Mouse (Mus musculus) embryonic facial prominence, embryonic 10.5 days (tissue): ENCODE data around the gene Siglec1. TPM values are rescaled to one million over a fixed set of nuclear protein-coding genes. Genes with fewer than 3 reads are reported as not detected.
"Not testable (repeated sequence)": the region's sequence is repeated elsewhere in the genome, so short reads cannot be mapped to it uniquely, and the experiment has no call there.

Experiments
- DNase-seq: peaks from one replicate; pipeline ENCODE4 v3.0.0-alpha.2; 2017; ENCODE audit warnings: low spot score
- H3K27ac ChIP-seq: fragments of 300-500 bp; sonication (generic); replicated peaks from 2 replicates; pipeline ENCODE4 v1.5.1; 2016; ENCODE audit warnings: mild to moderate bottlenecking
- H3K27me3 ChIP-seq: fragments of 300-500 bp; sonication (generic); replicated peaks from 2 replicates; pipeline ENCODE4 v1.6.1; 2016; ENCODE audit warnings: low read depth, mild to moderate bottlenecking; ENCODE audit not compliant: poor library complexity, severe bottlenecking
- H3K36me3 ChIP-seq: fragments of 300-500 bp; sonication (generic); replicated peaks from 2 replicates; pipeline ENCODE4 v1.6.1; 2016; ENCODE audit warnings: mild to moderate bottlenecking, moderate library complexity
- H3K4me1 ChIP-seq: fragments of 300-500 bp; sonication (generic); 2 replicates; pipeline ENCODE4 v1.6.1; 2016
- H3K4me3 ChIP-seq: fragments of 300-500 bp; sonication (generic); 2 replicates; pipeline ENCODE4 v1.5.1; 2016; ENCODE audit warnings: mild to moderate bottlenecking, moderate library complexity
- H3K9me3 ChIP-seq: fragments of 300-500 bp; sonication (generic); 2 replicates; pipeline ENCODE4 v1.6.1; 2016; ENCODE audit warnings: mild to moderate bottlenecking
- WGBS: fragments of 180-500 bp; shearing (Covaris S2); methylation state at CpG from one replicate; pipeline ENCODE4 v1.1.7; 2016; 5-methylcytosine and 5-hydroxymethylcytosine counted together
- polyA plus RNA-seq: library from polyadenylated mRNA; unstranded; fragments of >200 nt; fragmentation: Nextera tagmentation; extraction: Ambion mirVana; gene quantifications from 2 replicates; pipeline ENCODE4 v1.2.1, GENCODE M21; 2016

The Siglec1 gene
- polyA plus RNA-seq, 1 experiment from 2014 or later = 0.16 TPM

DNA sequence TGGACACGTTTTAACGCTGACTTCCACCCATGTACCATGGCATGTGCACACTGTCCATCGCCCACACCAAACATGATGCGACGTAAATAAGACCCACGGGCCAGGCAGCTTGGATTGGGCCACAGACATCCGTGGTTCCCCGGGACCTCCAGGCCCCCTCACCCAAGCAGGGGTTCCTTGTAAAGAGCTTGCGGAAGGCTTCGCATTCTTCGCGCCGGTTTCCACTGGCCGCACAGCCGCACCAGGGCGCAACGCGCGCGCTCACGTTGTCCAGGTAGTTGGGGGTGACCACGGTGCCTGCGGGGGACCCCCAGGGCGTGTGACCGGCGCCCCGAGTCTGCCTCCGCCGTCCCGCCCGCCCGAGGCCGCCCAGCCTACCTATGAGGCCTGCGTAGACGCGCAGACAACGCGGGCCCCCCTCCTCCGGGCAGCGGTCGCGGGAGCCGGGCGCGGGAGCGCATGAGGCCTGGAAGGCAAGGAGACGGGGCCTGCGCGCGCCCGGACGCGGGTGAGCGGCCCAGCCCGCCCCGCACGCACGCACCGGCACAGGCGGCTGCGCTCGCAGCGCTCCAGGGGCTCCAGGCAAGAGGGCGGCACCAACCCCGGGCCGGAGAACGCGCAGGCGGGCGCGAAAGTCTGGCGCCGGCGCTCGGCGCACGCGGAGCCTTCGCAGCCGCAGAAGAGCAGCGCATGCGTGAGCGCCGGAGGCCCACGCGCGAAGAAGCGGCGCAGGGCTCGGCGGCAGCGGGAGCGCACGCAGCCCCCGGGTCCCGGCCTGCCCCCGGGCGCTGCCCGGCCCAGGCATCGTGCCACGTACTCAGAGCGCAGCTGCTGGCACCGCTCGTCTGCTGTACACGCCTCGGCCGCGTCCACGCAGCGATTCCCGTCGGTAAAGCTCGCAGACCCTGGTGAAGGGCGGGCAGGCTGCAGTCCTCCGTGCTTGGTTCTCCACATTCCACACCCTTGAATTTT is 45.4 kb downstream of the Siglec1 start:
- DNase-seq = peak; percentile 72
- Histone ChIP-seq H3K27me3 (peaks cover 77% of the 10 kb centered on the region), H3K27ac (peak overlapping the region; percentile 84)

GRCm38 (mm10) chr2:131038675-131039074 is 47.9 kb downstream of the Siglec1 start:
- Histone ChIP-seq H3K27me3 (peaks cover 72% of the 10 kb centered on the region), H3K36me3 (no peaks in the 10 kb centered on the region), H3K4me1 (peaks cover 22% of the 10 kb centered on the region), H3K27ac (no peak overlapping the region), H3K9me3 (no peaks in the 10 kb centered on the region; the same call in 1 of the 2 replicates), H3K4me3 (no peak overlapping the region)
- DNase-seq = no peak
- WGBS = 81% methylated on average over 5 of the region's 5 CpGs

More for the DNA sequence above, 45.4 kb downstream of the Siglec1 start:
- WGBS = 3% methylated on average over 115 of the region's 115 CpGs
- Histone ChIP-seq H3K4me3 (peak overlapping the region; percentile 79), H3K9me3 (no peaks in the 10 kb centered on the region), H3K4me1 (peaks cover 35% of the 10 kb centered on the region), H3K36me3 (no peaks in the 10 kb centered on the region)

DNA sequence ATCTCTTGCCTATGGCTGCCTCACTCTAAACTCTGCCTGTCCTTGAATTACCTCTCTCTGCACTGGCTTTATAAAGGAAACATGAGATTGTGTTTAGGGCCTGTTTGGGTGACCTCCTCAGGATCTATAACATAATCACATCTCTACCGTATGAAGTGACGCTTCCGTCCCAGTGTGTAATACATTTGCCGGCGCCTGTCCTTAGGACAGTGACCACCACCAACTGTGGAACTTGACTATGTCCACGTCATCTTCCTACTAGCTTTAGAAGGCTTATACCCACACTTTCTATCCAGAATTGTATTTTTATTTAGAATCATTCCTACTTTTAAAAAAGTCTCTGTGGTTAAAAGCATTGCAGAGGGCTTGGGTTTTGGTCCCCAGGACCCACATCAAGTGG is 48.4 kb downstream of the Siglec1 start:
- DNase-seq = no peak
- no peak overlapping the region for H3K27ac ChIP-seq
- peaks cover 67% of the 10 kb centered on the region for H3K27me3 ChIP-seq
- H3K4me1 ChIP-seq = peaks cover 22% of the 10 kb centered on the region
- no peaks in the 10 kb centered on the region for H3K36me3 ChIP-seq
- no peaks in the 10 kb centered on the region; the same call in 1 of the 2 replicates for H3K9me3 ChIP-seq
- WGBS = 90% methylated on average over 6 of the region's 6 CpGs
- H3K4me3 ChIP-seq = no peak overlapping the region

DNA sequence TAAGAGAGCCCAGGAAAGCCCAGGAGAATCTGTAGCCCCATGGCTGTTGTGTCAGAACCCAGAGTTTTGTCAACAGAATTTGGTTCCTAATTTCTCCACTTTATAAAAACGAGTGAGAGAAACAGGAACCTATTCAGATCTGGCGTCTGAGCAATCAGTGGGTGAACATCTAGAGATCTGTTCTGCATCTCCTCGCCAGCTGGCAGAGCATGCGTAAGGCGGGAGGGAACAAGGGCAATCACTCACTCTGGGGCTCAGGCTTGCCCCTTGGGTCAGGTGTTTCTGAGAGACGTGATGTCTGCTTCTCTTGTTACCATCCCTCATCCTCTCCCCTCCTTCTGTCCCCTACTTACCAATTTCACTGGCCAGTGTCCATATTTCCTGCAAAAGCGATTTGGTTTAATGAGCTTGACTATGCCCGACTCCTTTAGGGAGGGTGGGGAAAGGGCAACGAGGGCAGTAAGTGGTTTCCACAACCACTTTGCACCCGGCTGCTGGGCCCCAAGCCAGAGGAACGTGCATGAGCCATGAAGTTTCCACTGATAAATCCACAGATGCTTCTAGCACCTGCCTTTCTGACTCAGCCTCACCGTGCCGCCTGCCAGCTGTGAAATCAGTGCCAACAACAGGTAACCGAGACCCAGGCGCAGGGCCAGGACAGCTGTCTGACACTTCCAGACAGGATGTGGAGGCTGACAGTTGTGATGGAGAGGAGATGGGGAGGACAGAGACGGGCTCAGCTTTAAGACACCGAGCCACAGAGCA is 49.2 kb downstream of the Siglec1 start:
- no peaks in the 10 kb centered on the region; the same call in 1 of the 2 replicates for H3K9me3 ChIP-seq
- H3K27me3 ChIP-seq = peaks cover 59% of the 10 kb centered on the region
- H3K27ac ChIP-seq = no peak overlapping the region
- DNase-seq = no peak
- H3K36me3 ChIP-seq = no peaks in the 10 kb centered on the region
- 71% methylated on average over 17 of the region's 17 CpGs for WGBS
- H3K4me3 ChIP-seq = no peak overlapping the region
- H3K4me1 ChIP-seq = peaks cover 22% of the 10 kb centered on the region

GRCm38 (mm10) chr2:131036757-131037156 is 49.8 kb downstream of the Siglec1 start:
- no peak for DNase-seq
- peaks cover 19% of the 10 kb centered on the region for H3K4me1 ChIP-seq
- H3K27me3 ChIP-seq = peaks cover 53% of the 10 kb centered on the region
- no peak overlapping the region for H3K27ac ChIP-seq
- H3K9me3 ChIP-seq = no peaks in the 10 kb centered on the region; the same call in 1 of the 2 replicates
- no peaks in the 10 kb centered on the region for H3K36me3 ChIP-seq
- H3K4me3 ChIP-seq = no peak overlapping the region

DNA sequence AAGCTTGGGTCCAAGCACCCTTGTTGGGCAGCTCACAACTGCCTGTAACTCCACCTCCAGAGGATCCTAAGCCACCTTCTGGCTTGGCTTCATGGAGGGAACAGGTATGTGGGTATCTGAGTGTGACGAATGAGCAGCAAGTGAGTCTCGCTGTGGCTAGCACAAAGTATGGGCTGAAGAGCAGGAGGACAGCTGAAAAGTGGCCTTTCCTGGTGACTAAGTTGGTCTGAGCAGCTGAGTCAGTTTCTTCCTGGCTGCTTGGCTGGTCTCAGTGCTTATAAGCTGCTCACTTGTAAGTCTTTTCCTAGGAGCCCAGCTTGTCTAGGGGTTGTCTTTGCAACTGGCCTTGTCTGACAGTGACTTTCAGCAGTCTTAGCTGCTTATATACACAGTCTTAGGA is 50.2 kb downstream of the Siglec1 start:
- no peaks in the 10 kb centered on the region; the same call in 1 of the 2 replicates for H3K9me3 ChIP-seq
- H3K4me3 ChIP-seq = no peak overlapping the region
- no peak for DNase-seq
- 89% methylated on average over 2 of the region's 2 CpGs for WGBS
- peaks cover 15% of the 10 kb centered on the region for H3K4me1 ChIP-seq
- no peaks in the 10 kb centered on the region for H3K36me3 ChIP-seq
- no peak overlapping the region for H3K27ac ChIP-seq
- peaks cover 49% of the 10 kb centered on the region for H3K27me3 ChIP-seq

DNA sequence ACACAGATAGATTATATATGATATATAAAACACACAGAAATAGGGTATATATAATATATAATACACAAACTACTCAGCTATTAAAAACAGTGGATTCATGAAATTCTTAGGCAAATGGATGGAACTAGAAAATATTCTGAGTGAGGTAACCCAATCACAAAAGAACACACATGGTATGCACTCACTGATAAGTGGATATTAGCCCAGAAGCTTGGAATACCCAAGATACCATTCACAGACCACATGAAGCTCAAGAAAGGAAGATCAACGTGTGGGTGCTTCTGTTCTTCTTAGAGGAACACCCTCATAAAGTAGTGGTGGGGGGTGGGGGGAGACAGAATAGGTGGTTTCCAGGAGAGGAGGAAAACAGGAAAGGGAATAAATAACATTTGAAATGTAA is 55.2 kb downstream of the Siglec1 start:
- DNase-seq, H3K27me3 ChIP-seq, H3K27ac ChIP-seq, H3K4me1 ChIP-seq, H3K9me3 ChIP-seq, H3K4me3 ChIP-seq: not testable (repeated sequence)
- WGBS = 74% methylated on average over 1 of the region's 1 CpGs
- H3K36me3 ChIP-seq = peaks cover 11% of the 10 kb centered on the region

GRCm38 (mm10) chr2:131030998-131031397 is 55.6 kb downstream of the Siglec1 start:
- peaks cover 13% of the 10 kb centered on the region for H3K36me3 ChIP-seq
- H3K4me3 ChIP-seq = no peak overlapping the region
- no peak for DNase-seq
- no peaks in the 10 kb centered on the region; the same call in 1 of the 2 replicates for H3K9me3 ChIP-seq
- no peaks in the 10 kb centered on the region for H3K4me1 ChIP-seq
- H3K27me3 ChIP-seq = peaks cover 1% of the 10 kb centered on the region; the same call in 1 of the 2 replicates
- WGBS = 78% methylated on average over 1 of the region's 1 CpGs
- H3K27ac ChIP-seq = no peak overlapping the region

GRCm38 (mm10) chr2:131030561-131030960 is 56.0 kb downstream of the Siglec1 start:
- Histone ChIP-seq H3K9me3 (no peaks in the 10 kb centered on the region; the same call in 1 of the 2 replicates), H3K27ac (no peak overlapping the region), H3K4me3 (no peak overlapping the region), H3K4me1 (no peaks in the 10 kb centered on the region), H3K36me3 (peaks cover 18% of the 10 kb centered on the region), H3K27me3 (no peaks in the 10 kb centered on the region)
- no peak for DNase-seq
- WGBS = 90% methylated on average over 2 of the region's 2 CpGs

- no peaks in the 10 kb centered on the region for H3K4me1 ChIP-seq
- no peaks in the 10 kb centered on the region for H3K27me3 ChIP-seq
- DNase-seq = no peak
- H3K27ac ChIP-seq = no peak overlapping the region
- 77% methylated on average over 9 of the region's 9 CpGs for WGBS
- no peak overlapping the region for H3K4me3 ChIP-seq
- no peaks in the 10 kb centered on the region; the same call in 1 of the 2 replicates for H3K9me3 ChIP-seq
- peaks cover 18% of the 10 kb centered on the region for H3K36me3 ChIP-seq
Observed at GRCm38 (mm10) chr2:131029065-131029935, 57.3 kb downstream of the Siglec1 start.

DNA sequence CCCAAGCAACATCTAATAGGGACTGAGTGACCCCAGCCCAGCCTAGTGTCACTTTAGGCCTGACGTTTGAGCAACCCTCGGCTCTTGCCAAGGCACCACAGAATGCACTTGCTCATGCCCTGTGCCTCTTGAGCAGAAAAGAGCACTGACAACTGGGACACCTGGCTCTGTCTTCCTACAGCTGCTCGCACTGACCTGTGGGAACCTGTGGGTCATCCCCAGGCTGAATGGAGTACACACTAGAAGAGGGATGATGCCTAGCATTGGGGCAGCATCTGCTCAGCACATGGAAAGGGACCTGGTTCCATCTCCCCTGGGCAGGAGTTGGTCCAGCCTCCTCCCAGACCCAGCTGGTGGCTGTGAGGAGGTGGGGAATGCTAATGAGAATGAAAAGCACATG is 59.6 kb downstream of the Siglec1 start:
- WGBS = 80% methylated on average over 3 of the region's 3 CpGs
- Histone ChIP-seq H3K36me3 (peaks cover 37% of the 10 kb centered on the region), H3K27me3 (no peaks in the 10 kb centered on the region), H3K27ac (no peak overlapping the region), H3K9me3 (no peaks in the 10 kb centered on the region), H3K4me1 (no peaks in the 10 kb centered on the region), H3K4me3 (no peak overlapping the region)
- DNase-seq = no peak

- no peak for DNase-seq
- no peak overlapping the region for H3K27ac ChIP-seq
- H3K9me3 ChIP-seq = no peaks in the 10 kb centered on the region
- no peaks in the 10 kb centered on the region for H3K4me1 ChIP-seq
- H3K4me3 ChIP-seq = no peak overlapping the region
- H3K27me3 ChIP-seq = no peaks in the 10 kb centered on the region
- WGBS = 91% methylated on average over 2 of the region's 2 CpGs
- peaks cover 46% of the 10 kb centered on the region for H3K36me3 ChIP-seq
Observed at GRCm38 (mm10) chr2:131025230-131025629, 61.3 kb downstream of the Siglec1 start.
